ENCODE assay signal across 8 mouse cellular contexts in genomic region chr16:34572406-34573150, GRCm38 (mm10). TPM values are rescaled to one million over a fixed set of nuclear protein-coding genes. Genes with fewer than 3 reads are reported as not detected.
A peak's percentile ranks its signal among the peaks of the same experiment; 100 is the strongest.
DNase-seq lines count a peak whose midpoint lies in the region; ATAC-seq and TF ChIP-seq lines count a peak whose summit lies in the region.

No protein-coding gene starts in this region.

- H3K4me3 ChIP-seq in thymus, adult 2 months (ENCODE audit: control insufficient read depth, insufficient read depth, low read length) = peak overlapping the region; percentile 31
- H3K4me3 ChIP-seq in cortical plate, adult 2 months (ENCODE audit: insufficient read depth, low read length) = peak overlapping the region; percentile 65
- H3K4me3 ChIP-seq in heart, embryonic 10.5 days = peak overlapping the region; percentile 88
- H3K4me3 ChIP-seq in liver, embryonic 15.5 days (replicated peaks) = peak overlapping the region; percentile 57
- peak overlapping the region; percentile 89 for H3K4me3 ChIP-seq in olfactory bulb, adult 2 months (ENCODE audit: insufficient read depth, low read depth, low read length)

- H3K27ac ChIP-seq in thymus, adult 2 months (ENCODE audit: control insufficient read depth, insufficient read depth, low read length) = no peak overlapping the region
- peak overlapping the region; percentile 90 for H3K27ac ChIP-seq in cortical plate, adult 2 months (ENCODE audit: insufficient read depth, low read length)
- H3K27ac ChIP-seq in heart, embryonic 10.5 days = peak overlapping the region; percentile 96
- H3K27ac ChIP-seq in liver, embryonic 15.5 days (replicated peaks) = no peak overlapping the region
- H3K27ac ChIP-seq in olfactory bulb, adult 2 months (ENCODE audit: insufficient read depth, low read depth, low read length) = peak overlapping the region; percentile 67; the same call in 1 of the 2 replicates

- no peak for TF ChIP-seq POLR2A in thymus, adult 2 months (IDR thresholded peaks at IDR 0.05; ENCODE audit: control insufficient read depth, extremely low read depth, insufficient read depth, low read length, poor library complexity)
- TF ChIP-seq POLR2A in cortical plate, adult 2 months (IDR thresholded peaks at IDR 0.05; ENCODE audit: extremely low read depth, insufficient read depth, low read length) = no peak
- TF ChIP-seq POLR2A in olfactory bulb, adult 2 months (IDR thresholded peaks at IDR 0.05; ENCODE audit: insufficient read depth, low read depth, low read length) = no peak

- peaks cover 15% of the 10 kb centered on the region for H3K27me3 ChIP-seq in thymus, adult 2 months (ENCODE audit: control insufficient read depth, insufficient read depth, low read length)
- peaks cover 22% of the 10 kb centered on the region; the same call in 1 of the 2 replicates for H3K27me3 ChIP-seq in heart, embryonic 10.5 days (ENCODE audit: insufficient read depth, poor library complexity, severe bottlenecking)
- H3K27me3 ChIP-seq in liver, embryonic 15.5 days = peaks cover 80% of the 10 kb centered on the region

- 2% methylated on average over 61 of the region's 61 CpGs for WGBS in thymus, adult 2 months
- WGBS in heart, embryonic 10.5 days = under 1% methylated on average over 61 of the region's 61 CpGs
- whole genome bisulfite sequencing in liver, embryonic 15.5 days (ENCODE audit: insufficient replicate concordance) = under 1% methylated on average over 60 of the region's 61 CpGs
- WGBS in olfactory bulb, adult 2 months = 1% methylated on average over 61 of the region's 61 CpGs

- no peak for ATAC-seq in liver, embryonic 15.5 days (ENCODE audit: insufficient read depth)
- ATAC-seq in erythroid progenitor cell, adult 5-6 weeks (replicated peaks; ENCODE audit: low FRiP score, poor library complexity, severe bottlenecking) = no peak

- H3K9me3 ChIP-seq in heart, embryonic 10.5 days = no peaks in the 10 kb centered on the region
- no peaks in the 10 kb centered on the region for H3K9me3 ChIP-seq in liver, embryonic 15.5 days (replicated peaks)

- peak overlapping the region; percentile 71 for H3K4me2 ChIP-seq in liver, embryonic 15.5 days

- TF ChIP-seq CTCF in thymus, adult 2 months (IDR thresholded peaks at IDR 0.05; ENCODE audit: borderline replicate concordance, control insufficient read depth, extremely low read depth, insufficient read depth, low read length, poor library complexity) = no peak
- no peak for TF ChIP-seq CTCF in cortical plate, adult 2 months (IDR thresholded peaks at IDR 0.05; ENCODE audit: extremely low read depth, insufficient read depth, low read length)
- TF ChIP-seq CTCF in olfactory bulb, adult 2 months (IDR thresholded peaks at IDR 0.05; ENCODE audit: insufficient read depth, low read depth, low read length) = no peak

- H3K9ac ChIP-seq in liver, embryonic 15.5 days = no peak overlapping the region

- H3K4me1 ChIP-seq in thymus, adult 2 months (replicated peaks; ENCODE audit: control insufficient read depth, insufficient read depth, low read length) = 0 out of 2 replicates have a peak, but pooled peaks cover 2% of the 10 kb centered on the region
- H3K4me1 ChIP-seq in cortical plate, adult 2 months (ENCODE audit: control insufficient read depth, insufficient read depth, low read length) = peaks cover 12% of the 10 kb centered on the region
- H3K4me1 ChIP-seq in heart, embryonic 10.5 days = peaks cover 30% of the 10 kb centered on the region
- peaks cover 4% of the 10 kb centered on the region for H3K4me1 ChIP-seq in liver, embryonic 15.5 days (replicated peaks)
- peaks cover 19% of the 10 kb centered on the region for H3K4me1 ChIP-seq in olfactory bulb, adult 2 months (ENCODE audit: control insufficient read depth, insufficient read depth, low read length)

- H3K36me3 ChIP-seq in thymus, adult 2 months (ENCODE audit: control insufficient read depth, insufficient read depth, low read length) = no peaks in the 10 kb centered on the region
- no peaks in the 10 kb centered on the region for H3K36me3 ChIP-seq in heart, embryonic 10.5 days
- H3K36me3 ChIP-seq in liver, embryonic 15.5 days (replicated peaks) = no peaks in the 10 kb centered on the region

- DNase-seq in thymus, adult 2 months = peak; percentile 8
- no peak for DNase-seq in thymus, postnatal 25 days
- DNase-seq in heart, embryonic 10.5 days (ENCODE audit: low spot score) = no peak
- DNase-seq in kidney, adult 8-10 months = peak; percentile 43 to 62

RNA-seq across cellular contexts. Expression of gene Kalrn, which starts 0.8 kb away (rescaled TPM):
- polyA plus RNA-seq in thymus, adult 2 months (2012; rRNA removed) = 2.9 and 3.2 TPM in 2 replicates
- 278 and 304 TPM in 2 replicates for polyA plus RNA-seq in cortical plate, adult 2 months (2012; rRNA removed)
- polyA plus RNA-seq in heart, embryonic 10.5 days (2016; fragmentation: Nextera tagmentation; extraction: Ambion mirVana) = 18.4 and 22.8 TPM in 2 replicates
- 10.0 and 10.9 TPM in 2 replicates for polyA plus RNA-seq in liver, embryonic 15.5 days (2015; fragmentation: Nextera tagmentation; extraction: Ambion mirVana)
- polyA plus RNA-seq in olfactory bulb, adult 2 months (2012; ENCODE audit: insufficient read depth, insufficient read length, low replicate concordance, missing spikeins) = 61.5 and 153 TPM in 2 replicates
- total RNA-seq in erythroid progenitor cell, adult 5-6 weeks (2015; ENCODE audit: low replicate concordance) = 1.1 TPM in 1 of 2 replicates, not detected in the other
- 1.1 and 1.7 TPM in 2 replicates for total RNA-seq in erythroid progenitor cell, adult 5-6 weeks (2017; ENCODE audit: low replicate concordance)

Comparison
In these comparisons a context has a peak if more than half of its experiments do, and no peak if none do; other contexts are left out.
1. DNase-seq: peak in thymus, adult 2 months (single experiment) and kidney, adult 8-10 months (2 of 2); none in thymus, postnatal 25 days (single experiment) and heart, embryonic 10.5 days (single experiment).
2. H3K27ac ChIP-seq: peak in cortical plate, adult 2 months (single experiment), heart, embryonic 10.5 days (single experiment) and olfactory bulb, adult 2 months (single experiment); none in thymus, adult 2 months (single experiment) and liver, embryonic 15.5 days (single experiment).
3. H3K4me3 ChIP-seq: peak in every context shown above with its lines; median percentile 89 in olfactory bulb, adult 2 months; 88 in heart, embryonic 10.5 days; 65 in cortical plate, adult 2 months; 57 in liver, embryonic 15.5 days; 31 in thymus, adult 2 months.